Mouse (Mus musculus) erythroblast, embryonic 14.5 days (primary cell): ENCODE results near the gene Tnrc6a.

Experiments used
- GATA1 ChIP-seq: IDR thresholded peaks from 2 replicates; pipeline ENCODE4 v1.6.1; 2012; ENCODE audit warnings: low read length, inconsistent platforms, mixed read lengths
- TAL1 ChIP-seq: IDR thresholded peaks from 3 replicates; pipeline ENCODE4 v1.6.1; 2012; ENCODE audit warnings: low read length, inconsistent platforms, mixed read lengths

- TF ChIP-seq GATA1 (no peak), TAL1 (no peak)
These were observed 114.9 kb downstream of the Tnrc6a start for GRCm38 (mm10) chr7:123238621-123239020.
